Comparison of ENCODE assay signal across 1 mouse cellular context in genomic region chr2:167066528-167067516, GRCm38 (mm10).
TF ChIP-seq lines count a peak whose summit lies in the region.

No protein-coding gene starts in this region.

TF ChIP-seq in CH12.LX, 34 proteins besides CTCF, POLR2A, EP300 and RAD21 (continued from another document):
- TF ChIP-seq JUN (IDR thresholded peaks at IDR 0.05; ENCODE audit: insufficient read depth, low read depth, low read length) (no peak), ELF1 (IDR thresholded peaks at IDR 0.05; ENCODE audit: low read depth, low read length) (0 out of 2 replicates have a peak, but pooled peaks have one; percentile 24), ZNF384 (IDR thresholded peaks at IDR 0.05; ENCODE audit: low read depth, low read length) (no peak), SMC3 (IDR thresholded peaks at IDR 0.05; ENCODE audit: low read depth, low read length) (no peak), TBP (conservative IDR thresholded peaks at IDR 0.05; ENCODE audit: low read depth, low read length) (no peak), MAZ (IDR thresholded peaks at IDR 0.05; ENCODE audit: low read depth, low read length) (no peak), CHD2 (IDR thresholded peaks at IDR 0.05; ENCODE audit: low read length) (peak; percentile 91), CHD1 (IDR thresholded peaks at IDR 0.05; ENCODE audit: low read depth, low read length) (no peak), MAFK (IDR thresholded peaks at IDR 0.05; ENCODE audit: insufficient replicate concordance, low read length) (peak; percentile 39; the same call in 1 of the 2 replicates), JUND (conservative IDR thresholded peaks at IDR 0.05; ENCODE audit: low read depth, low read length) (peak; percentile 31; the same call in 1 of the 2 replicates), ZKSCAN1 (IDR thresholded peaks at IDR 0.05; ENCODE audit: borderline replicate concordance, low read depth, low read length) (no peak), MAX (IDR thresholded peaks at IDR 0.05; ENCODE audit: low read length) (peak; percentile 91), GABPA (IDR thresholded peaks at IDR 0.05; ENCODE audit: insufficient replicate concordance, low read depth, low read length) (no peak), ZC3H11A (IDR thresholded peaks at IDR 0.05; ENCODE audit: low read depth, low read length) (no peak), NELFE (IDR thresholded peaks at IDR 0.05; ENCODE audit: low read depth, low read length) (peak; percentile 58; the same call in 1 of the 2 replicates), SIN3A (IDR thresholded peaks at IDR 0.05; ENCODE audit: low read length) (peak; percentile 60; the same call in 1 of the 2 replicates), MEF2A (IDR thresholded peaks at IDR 0.05; ENCODE audit: borderline replicate concordance, low read depth, low read length) (no peak), HCFC1 (IDR thresholded peaks at IDR 0.05; ENCODE audit: low read depth, low read length) (no peak), ETS1 (conservative IDR thresholded peaks at IDR 0.05; ENCODE audit: low read depth, low read length) (no peak), UBTF (IDR thresholded peaks at IDR 0.05; ENCODE audit: low read depth, low read length) (no peak), PAX5 (IDR thresholded peaks at IDR 0.05; ENCODE audit: low read length) (no peak), TCF12 (IDR thresholded peaks at IDR 0.05; ENCODE audit: low read depth, low read length) (no peak), MXI1 (IDR thresholded peaks at IDR 0.05; ENCODE audit: low read depth, low read length) (peak; percentile 56; the same call in 1 of the 2 replicates), USF2 (conservative IDR thresholded peaks at IDR 0.05; ENCODE audit: low read depth, low read length) (no peak), ZMIZ1 (IDR thresholded peaks at IDR 0.05; ENCODE audit: low read depth, low read length) (peak; percentile 79), POLR2AphosphoS2 (IDR thresholded peaks at IDR 0.05; ENCODE audit: low read depth, low read length) (peak; percentile 99), IRF4 (IDR thresholded peaks at IDR 0.05; ENCODE audit: low read depth, low read length) (no peak), USF1 (IDR thresholded peaks at IDR 0.05; ENCODE audit: low read depth, low read length) (peak; percentile 19; the same call in 1 of the 2 replicates), MYC (IDR thresholded peaks at IDR 0.05; ENCODE audit: low read depth, low read length) (peak; percentile 89), KAT2A (IDR thresholded peaks at IDR 0.05; ENCODE audit: insufficient replicate concordance, low read length) (0 out of 2 replicates have a peak, but pooled peaks have one; percentile 50), BHLHE40 (IDR thresholded peaks at IDR 0.05; ENCODE audit: low read depth, low read length) (no peak; the same call in 1 of the 2 replicates)
